Mouse (Mus musculus): ENCODE measurements around the gene Lrrc4b.

Gene Lrrc4b

GRCm38 (mm10) chr7:44428968-44429521 lies at the start of gene Lrrc4b:
Gene Lrrc4b, plus strand, starts transcription at chr7:44429018.
- DNase-seq (ENCODE audit: low read depth, low spot score), result no peak
- no peaks in the 10 kb centered on the region for H3K36me3 ChIP-seq (ENCODE audit: control insufficient read depth, insufficient read depth, low read length, poor library complexity, severe bottlenecking)

GRCm38 (mm10) chr7:44382541-44382940 lies 46.3 kb upstream of the Lrrc4b start:
- no peak for DNase-seq (ENCODE audit: low read depth, low spot score)
- H3K36me3 ChIP-seq (ENCODE audit: control insufficient read depth, insufficient read depth, low read length, poor library complexity, severe bottlenecking), result no peaks in the 10 kb centered on the region
- H3K27me3 ChIP-seq (ENCODE audit: control insufficient read depth, insufficient read depth, low read length, poor library complexity, severe bottlenecking), result peaks cover 2% of the 10 kb centered on the region; the same call in 1 of the 2 replicates

More at GRCm38 (mm10) chr7:44428968-44429521, at the start of gene Lrrc4b:
- no peaks in the 10 kb centered on the region for H3K27me3 ChIP-seq (ENCODE audit: control insufficient read depth, insufficient read depth, low read length, poor library complexity, severe bottlenecking)

- peak; percentile 49 for DNase-seq (ENCODE audit: low read depth, low spot score)
- H3K27me3 ChIP-seq (ENCODE audit: control insufficient read depth, insufficient read depth, low read length, poor library complexity, severe bottlenecking), result peaks cover 2% of the 10 kb centered on the region; the same call in 1 of the 2 replicates
Observed at GRCm38 (mm10) chr7:44383980-44384715, 44.7 kb upstream of the Lrrc4b start, which contains the start of gene Syt3. Gene Syt3, plus strand, starts transcription at chr7:44384102.

GRCm38 (mm10) chr7:44384716-44385059 lies 44.1 kb upstream of the Lrrc4b start:
- Histone ChIP-seq H3K36me3 (ENCODE audit: control insufficient read depth, insufficient read depth, low read length, poor library complexity, severe bottlenecking) (no peaks in the 10 kb centered on the region), H3K27me3 (ENCODE audit: control insufficient read depth, insufficient read depth, low read length, poor library complexity, severe bottlenecking) (peaks cover 2% of the 10 kb centered on the region; the same call in 1 of the 2 replicates)
- no peak for DNase-seq (ENCODE audit: low read depth, low spot score)

More at GRCm38 (mm10) chr7:44383980-44384715, 44.7 kb upstream of the Lrrc4b start, which contains the start of gene Syt3:
- H3K36me3 ChIP-seq (ENCODE audit: control insufficient read depth, insufficient read depth, low read length, poor library complexity, severe bottlenecking), result no peaks in the 10 kb centered on the region

- DNase-seq (ENCODE audit: low read depth, low spot score), result no peak
Observed at GRCm38 (mm10) chr7:44385720-44386119, 43.1 kb upstream of the Lrrc4b start, which contains the start of gene 1700008O03Rik. Gene 1700008O03Rik, minus strand, starts transcription at chr7:44385820.

GRCm38 (mm10) chr7:44391831-44392230 lies 37.0 kb upstream of the Lrrc4b start:
- H3K36me3 ChIP-seq (ENCODE audit: control insufficient read depth, insufficient read depth, low read length, poor library complexity, severe bottlenecking), result no peaks in the 10 kb centered on the region
- no peaks in the 10 kb centered on the region for H3K27me3 ChIP-seq (ENCODE audit: control insufficient read depth, insufficient read depth, low read length, poor library complexity, severe bottlenecking)
- no peak for DNase-seq (ENCODE audit: low read depth, low spot score)

More at GRCm38 (mm10) chr7:44385720-44386119, 43.1 kb upstream of the Lrrc4b start, which contains the start of gene 1700008O03Rik:
- Histone ChIP-seq H3K36me3 (ENCODE audit: control insufficient read depth, insufficient read depth, low read length, poor library complexity, severe bottlenecking) (no peaks in the 10 kb centered on the region), H3K27me3 (ENCODE audit: control insufficient read depth, insufficient read depth, low read length, poor library complexity, severe bottlenecking) (peaks cover 2% of the 10 kb centered on the region; the same call in 1 of the 2 replicates)

GRCm38 (mm10) chr7:44392341-44392740 lies 36.5 kb upstream of the Lrrc4b start:
- no peaks in the 10 kb centered on the region for H3K36me3 ChIP-seq (ENCODE audit: control insufficient read depth, insufficient read depth, low read length, poor library complexity, severe bottlenecking)
- no peak for DNase-seq (ENCODE audit: low read depth, low spot score)
- no peaks in the 10 kb centered on the region for H3K27me3 ChIP-seq (ENCODE audit: control insufficient read depth, insufficient read depth, low read length, poor library complexity, severe bottlenecking)

- Histone ChIP-seq H3K27me3 (ENCODE audit: control insufficient read depth, insufficient read depth, low read length, poor library complexity, severe bottlenecking) (no peaks in the 10 kb centered on the region), H3K36me3 (ENCODE audit: control insufficient read depth, insufficient read depth, low read length, poor library complexity, severe bottlenecking) (no peaks in the 10 kb centered on the region)
- DNase-seq (ENCODE audit: low read depth, low spot score), result no peak
Observed at GRCm38 (mm10) chr7:44393284-44393683, 35.5 kb upstream of the Lrrc4b start.

- no peaks in the 10 kb centered on the region for H3K27me3 ChIP-seq (ENCODE audit: control insufficient read depth, insufficient read depth, low read length, poor library complexity, severe bottlenecking)
- H3K36me3 ChIP-seq (ENCODE audit: control insufficient read depth, insufficient read depth, low read length, poor library complexity, severe bottlenecking), result no peaks in the 10 kb centered on the region
- DNase-seq (ENCODE audit: low read depth, low spot score), result peak; percentile 78
Observed at GRCm38 (mm10) chr7:44398570-44398969, 30.2 kb upstream of the Lrrc4b start.

GRCm38 (mm10) chr7:44401673-44402072 lies 27.1 kb upstream of the Lrrc4b start:
- no peak for DNase-seq (ENCODE audit: low read depth, low spot score)
- H3K36me3 ChIP-seq (ENCODE audit: control insufficient read depth, insufficient read depth, low read length, poor library complexity, severe bottlenecking), result no peaks in the 10 kb centered on the region
- H3K27me3 ChIP-seq (ENCODE audit: control insufficient read depth, insufficient read depth, low read length, poor library complexity, severe bottlenecking), result no peaks in the 10 kb centered on the region

GRCm38 (mm10) chr7:44405346-44406014 lies 23.3 kb upstream of the Lrrc4b start:
- DNase-seq (ENCODE audit: low read depth, low spot score), result peak; percentile 90
- Histone ChIP-seq H3K36me3 (ENCODE audit: control insufficient read depth, insufficient read depth, low read length, poor library complexity, severe bottlenecking) (no peaks in the 10 kb centered on the region), H3K27me3 (ENCODE audit: control insufficient read depth, insufficient read depth, low read length, poor library complexity, severe bottlenecking) (no peaks in the 10 kb centered on the region)

- no peaks in the 10 kb centered on the region for H3K36me3 ChIP-seq (ENCODE audit: control insufficient read depth, insufficient read depth, low read length, poor library complexity, severe bottlenecking)
- H3K27me3 ChIP-seq (ENCODE audit: control insufficient read depth, insufficient read depth, low read length, poor library complexity, severe bottlenecking), result no peaks in the 10 kb centered on the region
- no peak for DNase-seq (ENCODE audit: low read depth, low spot score)
Observed at GRCm38 (mm10) chr7:44406015-44406355, 22.8 kb upstream of the Lrrc4b start.

- no peaks in the 10 kb centered on the region for H3K36me3 ChIP-seq (ENCODE audit: control insufficient read depth, insufficient read depth, low read length, poor library complexity, severe bottlenecking)
- H3K27me3 ChIP-seq (ENCODE audit: control insufficient read depth, insufficient read depth, low read length, poor library complexity, severe bottlenecking), result no peaks in the 10 kb centered on the region
- DNase-seq (ENCODE audit: low read depth, low spot score), result no peak
Observed at GRCm38 (mm10) chr7:44411144-44411543, 17.7 kb upstream of the Lrrc4b start.

GRCm38 (mm10) chr7:44413307-44413706 lies 15.5 kb upstream of the Lrrc4b start:
- DNase-seq (ENCODE audit: low read depth, low spot score), result no peak
- Histone ChIP-seq H3K36me3 (ENCODE audit: control insufficient read depth, insufficient read depth, low read length, poor library complexity, severe bottlenecking) (no peaks in the 10 kb centered on the region), H3K27me3 (ENCODE audit: control insufficient read depth, insufficient read depth, low read length, poor library complexity, severe bottlenecking) (no peaks in the 10 kb centered on the region)

- H3K27me3 ChIP-seq (ENCODE audit: control insufficient read depth, insufficient read depth, low read length, poor library complexity, severe bottlenecking), result no peaks in the 10 kb centered on the region
- no peak for DNase-seq (ENCODE audit: low read depth, low spot score)
- no peaks in the 10 kb centered on the region for H3K36me3 ChIP-seq (ENCODE audit: control insufficient read depth, insufficient read depth, low read length, poor library complexity, severe bottlenecking)
Observed at GRCm38 (mm10) chr7:44427666-44428065, 1.2 kb upstream of the Lrrc4b start.

Measured in splenic B cell, adult 2 months (primary cell).